Mouse (Mus musculus): Measurements from ENCODE around the gene Gstcd. TPM values are rescaled to one million over a fixed set of nuclear protein-coding genes. Genes with fewer than 3 reads are reported as not detected.

Gstcd gene
- 12.1 and 12.7 TPM in 2 replicates for polyA plus RNA-seq (2012; rRNA removed)

DNA sequence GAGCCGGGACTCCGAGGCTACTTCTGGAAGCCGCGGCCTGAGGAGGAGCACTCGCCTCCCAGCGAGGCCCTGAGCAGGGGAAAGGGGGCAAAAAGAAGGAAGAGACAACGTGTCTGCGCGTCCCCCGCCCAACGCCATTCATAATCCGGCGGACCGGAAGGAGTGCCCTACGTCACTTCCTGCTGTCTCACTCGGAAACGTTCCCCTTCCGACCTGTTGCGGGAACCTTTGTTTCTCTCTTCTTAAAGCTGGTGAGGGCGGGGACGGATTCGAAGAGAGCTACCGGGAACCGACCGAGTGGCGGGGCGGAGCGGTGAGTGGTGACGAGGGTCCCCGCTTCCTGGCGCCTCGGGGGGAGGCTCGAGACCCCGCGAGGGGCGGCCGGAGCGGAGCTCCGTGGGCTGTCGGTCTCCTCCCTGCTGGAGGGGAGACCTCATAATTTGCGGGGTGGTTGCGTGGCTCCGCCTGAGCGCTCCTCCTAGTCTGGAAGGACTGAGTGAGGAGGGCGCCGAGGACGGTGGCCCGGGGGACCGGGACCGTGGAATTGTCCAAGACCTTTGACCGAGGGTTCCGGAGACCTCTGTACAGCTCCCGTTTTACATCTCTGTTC is at the start of gene Gstcd, which contains the start of gene Ints12:
Gstcd (minus strand) TSS at position 370 of the 610 bp plus-strand sequence.
Ints12 (plus strand) TSS at position 177 of the 610 bp plus-strand sequence.

DNA sequence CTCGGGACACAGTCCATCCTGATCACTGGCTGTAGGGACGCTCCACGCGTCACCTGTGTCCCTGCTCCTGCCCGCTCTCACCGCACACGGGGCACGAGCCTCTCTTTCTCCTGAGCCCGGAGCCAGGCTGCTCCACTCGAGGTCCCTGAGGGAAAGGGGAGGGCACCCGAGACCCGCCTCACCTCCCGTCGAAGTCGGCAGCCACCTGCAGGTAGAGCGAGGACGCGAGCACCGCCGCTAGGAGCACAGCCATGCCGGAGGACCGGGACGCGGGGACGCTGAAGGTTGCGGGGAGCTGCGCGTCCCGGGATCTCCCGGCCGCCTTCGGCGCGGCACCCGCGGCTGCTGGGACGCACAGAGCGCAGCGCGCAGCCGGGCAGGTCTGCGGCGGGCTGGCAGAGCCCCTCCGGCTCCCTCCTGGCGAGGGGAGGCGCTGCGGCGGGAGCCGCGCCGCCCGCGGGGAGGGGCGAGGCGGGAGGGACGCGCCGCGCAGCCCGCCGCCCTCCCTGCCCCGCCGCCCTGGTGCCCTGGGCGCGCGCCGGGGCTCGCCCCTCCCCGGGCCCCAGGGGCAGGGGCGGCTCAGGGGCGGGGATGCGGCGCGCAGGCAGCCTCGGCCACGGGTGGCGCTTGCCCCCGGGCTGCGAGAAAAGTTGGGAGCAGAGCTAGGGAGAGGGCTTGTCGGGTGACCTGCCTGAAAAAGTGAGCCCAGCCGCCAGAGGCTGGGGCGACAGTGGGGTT is 141.9 kb downstream of the Gstcd start, which contains the start of gene Npnt:
Npnt (minus strand) TSS at position 501 of the 738 bp plus-strand sequence.

Other genes starting within 250 kb of the Gstcd start
- 17.1 and 24.7 TPM in 2 replicates for gene Npnt, start 141.7 kb downstream of the Gstcd start, polyA plus RNA-seq (2012; rRNA removed)
- gene Ints12, start 193 bp downstream of the Gstcd start, polyA plus RNA-seq (2012; rRNA removed): 15.4 and 16.2 TPM in 2 replicates
- 0.06 TPM in 1 of 2 replicates, not detected in the other for gene Arhgef38, start 142.9 kb upstream of the Gstcd start, polyA plus RNA-seq (2012; rRNA removed)
- 41.6 and 43.2 TPM in 2 replicates for gene Ppa2, start 218.1 kb upstream of the Gstcd start, polyA plus RNA-seq (2012; rRNA removed)